Mouse (Mus musculus): Measurements from ENCODE around the gene Olfr1155.

Olfr1155 gene

DNA sequence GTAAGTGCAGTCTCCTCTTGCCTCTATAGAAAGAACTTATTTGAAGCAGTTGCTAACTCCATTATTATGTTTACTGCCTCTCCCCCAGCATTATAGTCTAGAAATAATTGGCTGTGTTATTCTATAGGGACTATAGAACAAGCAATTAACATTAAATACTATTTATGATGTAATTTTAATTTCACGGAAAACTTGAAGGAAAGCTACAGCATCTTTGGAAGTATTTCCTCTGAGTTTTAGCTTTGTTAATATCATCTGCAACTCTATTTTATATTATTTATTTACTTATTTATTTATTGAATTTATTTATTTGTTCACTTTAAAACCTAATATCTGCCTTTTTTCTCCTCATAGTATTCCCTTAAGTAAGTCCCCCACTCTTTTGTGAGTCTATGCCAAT lies at the start of gene Olfr1155:
TSS of gene Olfr1155 (minus strand) at position 101 of the 400 bp plus-strand sequence.
- in situ Hi-C loops (cut with MboI, MseI), result no loop called here

DNA sequence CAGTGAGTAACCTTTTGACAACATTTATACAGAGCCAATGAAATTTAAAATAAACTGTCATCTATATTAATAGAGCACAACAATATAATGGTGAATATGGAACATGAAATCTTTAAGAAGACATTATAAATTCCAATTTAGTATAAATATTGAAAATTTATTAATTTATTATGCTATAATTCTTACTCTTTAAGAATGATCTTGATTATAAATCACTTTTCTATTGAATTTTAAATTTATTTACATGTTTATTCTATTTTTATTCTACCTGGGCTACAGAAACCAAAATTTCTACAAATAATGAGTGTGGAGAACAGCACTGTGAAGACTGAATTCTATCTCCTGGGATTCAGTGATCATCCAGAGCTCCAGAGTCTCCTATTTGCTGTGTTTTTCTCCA lies 44.9 kb upstream of the Olfr1155 start, which contains the start of gene Olfr1158:
TSS of gene Olfr1158 (plus strand) at position 301 of the 400 bp plus-strand sequence.
- in situ Hi-C loops (cut with MboI, MseI), result no loop called here

- in situ Hi-C loops (cut with MboI, MseI), result no loop called here
Measured at GRCm38 (mm10) chr2:87974563-87974962, 29.6 kb upstream of the Olfr1155 start, which contains the start of gene Olfr74. Gene Olfr74 (minus strand): TSS chr2:87974663.

GRCm38 (mm10) chr2:87968199-87968598 lies 23.3 kb upstream of the Olfr1155 start, which contains the start of gene Olfr1157:
Gene Olfr1157 (minus strand): TSS chr2:87968299.
- in situ Hi-C loops (cut with MboI, MseI), result no loop called here

DNA sequence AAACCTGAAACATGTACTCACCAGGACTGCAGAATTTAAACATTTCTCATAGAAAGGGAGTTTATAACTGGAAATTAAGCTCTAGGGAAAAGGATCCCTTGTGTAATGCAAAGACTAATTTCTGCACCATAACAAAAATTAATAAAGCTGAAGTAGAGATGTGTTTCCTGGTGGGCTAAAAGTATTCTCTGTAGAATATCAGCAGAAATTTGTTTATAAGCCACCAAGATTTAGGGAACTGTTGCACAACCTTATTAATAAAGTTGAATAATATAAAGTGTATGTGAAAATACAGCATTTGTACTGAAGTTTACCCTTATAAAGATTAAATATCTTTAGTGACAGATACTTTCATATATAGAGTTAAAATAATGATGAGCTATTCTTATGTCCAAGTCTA lies 8.1 kb upstream of the Olfr1155 start, which contains the start of gene Olfr1156:
TSS of gene Olfr1156 (minus strand) at position 101 of the 400 bp plus-strand sequence.
- in situ Hi-C loops (cut with MboI, MseI), result no loop called here

DNA sequence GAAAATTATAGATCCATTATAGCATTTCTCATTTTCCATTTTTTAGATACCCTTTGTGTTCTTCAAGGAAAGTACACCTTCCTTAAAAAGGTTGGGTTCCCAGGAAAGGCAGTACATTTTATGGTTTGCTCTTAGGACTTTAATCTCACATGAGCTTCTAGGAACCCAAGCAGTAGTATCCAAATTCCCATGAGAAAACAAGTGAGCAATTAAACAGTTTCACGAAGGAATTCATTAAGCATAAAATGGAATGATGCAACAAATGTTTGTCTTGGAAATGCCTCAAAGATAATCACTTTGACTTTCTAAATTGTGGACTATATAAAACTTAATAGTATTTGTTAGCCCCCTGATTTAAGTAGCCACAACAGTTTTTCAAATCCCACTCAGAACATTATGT lies 39.9 kb downstream of the Olfr1155 start, which contains the start of gene Olfr1154:
TSS of gene Olfr1154 (minus strand) at position 101 of the 400 bp plus-strand sequence.
- in situ Hi-C loops (cut with MboI, MseI), result no loop called here

- in situ Hi-C loops (cut with MboI, MseI), result no loop called here
Measured at GRCm38 (mm10) chr2:87894662-87895061, 50.3 kb downstream of the Olfr1155 start, which contains the start of gene Olfr1153. Gene Olfr1153 (plus strand): TSS chr2:87894962.
